11 mouse cellular contexts compared by ENCODE assay signal in the genomic region with DNA sequence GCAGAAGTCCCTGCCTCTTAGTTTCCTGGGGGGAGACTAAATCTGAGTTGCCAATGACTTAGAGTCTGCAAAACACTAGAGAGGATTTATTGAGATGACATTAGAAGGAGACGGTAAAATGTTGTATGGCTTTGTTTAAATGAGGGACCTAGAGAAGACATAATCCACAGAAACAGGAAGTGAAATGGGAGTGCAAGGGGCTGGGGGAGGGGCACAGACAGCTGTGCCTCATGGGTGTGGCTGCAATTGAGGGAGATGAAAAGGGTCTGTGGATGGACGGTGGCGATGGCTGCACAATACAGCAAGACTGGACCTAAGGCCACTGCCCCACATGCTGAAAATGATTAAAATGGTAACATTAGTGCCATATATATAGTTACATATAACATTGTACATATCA. TPM values are rescaled to one million over a fixed set of nuclear protein-coding genes. Genes with fewer than 3 reads are reported as not detected.
DNase-seq lines count a peak whose midpoint lies in the region; ATAC-seq and TF ChIP-seq lines count a peak whose summit lies in the region.
"Had no signal": no experiment of that assay in that cellular context is flagged by ENCODE, and none has a peak within 500 bp of the region (broad histone marks: within the 10 kb centered on the region; RNA-seq: fewer than 3 reads in every experiment).

No protein-coding gene starts in this region.

- no peaks in the 10 kb centered on the region for H3K9me3 ChIP-seq in heart, embryonic 11.5 days (replicated peaks; ENCODE audit: control insufficient read depth, low read length)
- H3K9me3 ChIP-seq: hindbrain, embryonic 10.5 days had no signal

- H3K9ac ChIP-seq in heart, embryonic 11.5 days (ENCODE audit: low read depth, low read length) = no peak overlapping the region

- no peaks in the 10 kb centered on the region for H3K36me3 ChIP-seq in heart, embryonic 11.5 days (ENCODE audit: control insufficient read depth, insufficient read depth, low read length)
- no peaks in the 10 kb centered on the region for H3K36me3 ChIP-seq in thymus, adult 2 months (ENCODE audit: control insufficient read depth, insufficient read depth, low read length)
- H3K36me3 ChIP-seq: hindbrain, embryonic 10.5 days had no signal

- no peak for ATAC-seq in heart, embryonic 11.5 days (replicated peaks; ENCODE audit: insufficient number of reproducible peaks, low FRiP score, low TSS enrichment)
- ATAC-seq in megakaryocyte-erythroid progenitor cell, adult 5-6 weeks (replicated peaks; ENCODE audit: low FRiP score, low TSS enrichment, poor library complexity, severe bottlenecking) = no peak
- ATAC-seq: forebrain, embryonic 14.5 days had no signal

- DNase-seq in heart, postnatal 14 days = no peak
- DNase-seq in T-cell, adult 2 months (ENCODE audit: low spot score) = peak; percentile 18
- peak; percentile 41 for DNase-seq in lung, postnatal 10 days
- peak; percentile 56 for DNase-seq in thymus, adult 2 months
- no peak for DNase-seq in testis, postnatal 10 days (ENCODE audit: low spot score)
- no peak for DNase-seq in MN1 (ENCODE audit: low spot score)

- H3K27me3 ChIP-seq in heart, embryonic 11.5 days (ENCODE audit: control insufficient read depth, insufficient read depth, low read length) = no peaks in the 10 kb centered on the region
- H3K27me3 ChIP-seq in thymus, adult 2 months (ENCODE audit: control insufficient read depth, insufficient read depth, low read length) = no peaks in the 10 kb centered on the region

- 55% methylated on average over 3 of the region's 3 CpGs for WGBS in heart, embryonic 11.5 days (ENCODE audit: insufficient replicate concordance)
- 14% methylated on average over 3 of the region's 3 CpGs for WGBS in thymus, adult 2 months

- intact Hi-C loops in heart, postnatal 14 days (cut with DNase I) = no loop called here

- peak overlapping the region; percentile 68 for H3K27ac ChIP-seq in heart, embryonic 11.5 days (ENCODE audit: low read depth, low read length)
- no peak overlapping the region for H3K27ac ChIP-seq in thymus, adult 2 months (ENCODE audit: control insufficient read depth, insufficient read depth, low read length)

- no peak overlapping the region for H3K4me3 ChIP-seq in heart, embryonic 11.5 days (ENCODE audit: low read depth, low read length)
- H3K4me3 ChIP-seq in thymus, adult 2 months (ENCODE audit: control insufficient read depth, insufficient read depth, low read length) = no peak overlapping the region
- H3K4me3 ChIP-seq: hindbrain, embryonic 10.5 days had no signal

- no peak for TF ChIP-seq POLR2A in thymus, adult 2 months (IDR thresholded peaks at IDR 0.05; ENCODE audit: control insufficient read depth, extremely low read depth, insufficient read depth, low read length, poor library complexity)

- no peak for TF ChIP-seq CTCF in thymus, adult 2 months (IDR thresholded peaks at IDR 0.05; ENCODE audit: borderline replicate concordance, control insufficient read depth, extremely low read depth, insufficient read depth, low read length, poor library complexity)

- H3K4me2 ChIP-seq in heart, embryonic 11.5 days = no peak overlapping the region
- H3K4me2 ChIP-seq: midbrain, embryonic 11.5 days had no signal

- H3K4me1 ChIP-seq in heart, embryonic 11.5 days (ENCODE audit: control insufficient read depth, insufficient read depth, low read length) = peaks cover 14% of the 10 kb centered on the region
- H3K4me1 ChIP-seq in thymus, adult 2 months (replicated peaks; ENCODE audit: control insufficient read depth, insufficient read depth, low read length) = peaks cover 14% of the 10 kb centered on the region
- H3K4me1 ChIP-seq: hindbrain, embryonic 10.5 days had no signal

RNA-seq across cellular contexts. Expression of gene Lyve1, which starts 56.7 kb away (rescaled TPM):
- 3.1 and 3.4 TPM in 2 replicates for polyA plus RNA-seq in heart, embryonic 11.5 days (2014; fragmentation: Nextera tagmentation; extraction: Ambion mirVana)
- total RNA-seq in heart, postnatal 14 days (2021) = 10 to 100 TPM; 21.5 to 22.8 TPM
- polyA plus RNA-seq in thymus, adult 2 months (2012; rRNA removed) = 3.1 and 3.4 TPM in 2 replicates
- total RNA-seq in megakaryocyte-erythroid progenitor cell, adult 5-6 weeks (2014; fragmentation: Nextera tagmentation) = not detected in 2 replicates
- total RNA-seq in megakaryocyte-erythroid progenitor cell, adult 5-6 weeks (2017) = not detected in 2 replicates

Comparison
In these comparisons a context has a peak if more than half of its experiments do, and no peak if none do; other contexts are left out.
1. DNase-seq: peak in T-cell, adult 2 months (single experiment), lung, postnatal 10 days (single experiment) and thymus, adult 2 months (single experiment); none in heart, postnatal 14 days (0 of 2), testis, postnatal 10 days (single experiment) and MN1 (single experiment).
2. RNA of gene Lyve1, which starts 56.7 kb away (total RNA-seq): 21.5 to 22.8 TPM in heart, postnatal 14 days; not detected in megakaryocyte-erythroid progenitor cell, adult 5-6 weeks; every median in the first group is over 10 times any median in the second.